Mouse (Mus musculus): ENCODE results near the gene Mcam. TPM values are rescaled to one million over a fixed set of nuclear protein-coding genes. Genes with fewer than 3 reads are reported as not detected.

Mcam gene
- total and polyA plus RNA-seq, 2 experiments from 2014 or later: 4.4 to 14.6 TPM

DNA sequence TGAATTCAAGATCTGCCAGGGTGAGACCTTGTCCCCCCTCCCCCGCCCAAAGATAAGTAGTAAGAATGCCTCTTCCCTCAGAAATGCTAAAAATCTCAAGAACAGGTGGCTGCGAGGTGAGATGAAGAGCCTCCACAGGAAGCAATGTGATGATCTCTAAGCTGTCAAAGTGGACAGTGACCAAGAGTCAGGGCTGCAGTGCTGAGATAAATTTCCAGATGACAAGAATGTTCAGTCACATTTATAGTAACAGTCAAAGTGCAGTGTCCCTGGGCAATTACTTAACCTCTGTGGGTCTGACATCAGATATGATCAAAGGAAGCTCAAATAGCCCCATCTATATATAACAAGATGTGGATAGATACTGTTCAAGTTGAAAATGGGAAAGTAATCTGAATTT lies 43.1 kb downstream of the Mcam start:
- no peak overlapping the region for H3K4me2 ChIP-seq (ENCODE audit: low read depth, low read length, poor library complexity, severe bottlenecking)
- TF ChIP-seq CTCF (IDR thresholded peaks at IDR 0.05): no peak
- WGBS: 93% methylated on average over 2 of the region's 2 CpGs

DNA sequence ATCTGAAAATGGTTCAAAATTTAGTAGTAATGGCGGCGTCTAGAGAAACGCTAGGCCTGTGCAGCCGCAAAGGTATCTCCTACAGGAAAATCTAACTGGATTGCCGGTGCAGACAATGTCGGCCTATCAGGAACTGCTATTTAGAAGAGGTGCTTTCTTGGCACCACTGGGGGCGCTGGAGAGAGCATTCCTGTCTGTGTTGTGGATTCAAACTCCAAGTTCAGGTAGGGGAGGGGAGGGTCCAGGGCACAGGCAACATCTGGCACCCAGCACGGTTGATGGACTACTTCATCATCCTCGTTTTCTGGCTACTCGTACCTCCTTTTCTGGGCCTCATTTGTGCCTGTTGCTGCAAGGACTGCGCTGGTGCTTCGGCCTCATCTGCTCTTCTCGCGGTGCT lies 44.1 kb downstream of the Mcam start:
- H3K9me3 ChIP-seq (ENCODE audit: low read length): no peaks in the 10 kb centered on the region
- WGBS: 89% methylated on average over 14 of the region's 14 CpGs
- ATAC-seq (ENCODE audit: low FRiP score) (no peak), DNase-seq (ENCODE audit: low spot score) (peak; percentile 18)
- no peak overlapping the region for H3K27ac ChIP-seq (ENCODE audit: low read depth, low read length)
- H3K4me2 ChIP-seq (ENCODE audit: low read depth, low read length, poor library complexity, severe bottlenecking): no peak overlapping the region
- TF ChIP-seq CTCF (IDR thresholded peaks at IDR 0.05): peak; percentile 43
- H3K9ac ChIP-seq (replicated peaks; ENCODE audit: low read length, poor library complexity, severe bottlenecking): no peak overlapping the region
- H3K4me1 ChIP-seq (ENCODE audit: insufficient read depth, low read length): no peaks in the 10 kb centered on the region
- no peaks in the 10 kb centered on the region for H3K27me3 ChIP-seq (ENCODE audit: insufficient read depth, low read length)
- no peaks in the 10 kb centered on the region for H3K36me3 ChIP-seq (ENCODE audit: insufficient read depth, low read length)
- H3K4me3 ChIP-seq (ENCODE audit: low read depth, low read length): no peak overlapping the region

More for the DNA sequence above, 43.1 kb downstream of the Mcam start:
- H3K9me3 ChIP-seq (ENCODE audit: low read length): no peaks in the 10 kb centered on the region
- H3K27me3 ChIP-seq (ENCODE audit: insufficient read depth, low read length): no peaks in the 10 kb centered on the region
- H3K4me1 ChIP-seq (ENCODE audit: insufficient read depth, low read length): no peaks in the 10 kb centered on the region
- DNase-seq (ENCODE audit: low spot score): no peak
- H3K36me3 ChIP-seq (ENCODE audit: insufficient read depth, low read length): peaks cover 2% of the 10 kb centered on the region; the same call in 1 of the 2 replicates
- no peak for ATAC-seq (ENCODE audit: low FRiP score)
- H3K27ac ChIP-seq (ENCODE audit: low read depth, low read length): no peak overlapping the region
- no peak overlapping the region for H3K9ac ChIP-seq (replicated peaks; ENCODE audit: low read length, poor library complexity, severe bottlenecking)
- H3K4me3 ChIP-seq (ENCODE audit: low read depth, low read length): no peak overlapping the region

DNA sequence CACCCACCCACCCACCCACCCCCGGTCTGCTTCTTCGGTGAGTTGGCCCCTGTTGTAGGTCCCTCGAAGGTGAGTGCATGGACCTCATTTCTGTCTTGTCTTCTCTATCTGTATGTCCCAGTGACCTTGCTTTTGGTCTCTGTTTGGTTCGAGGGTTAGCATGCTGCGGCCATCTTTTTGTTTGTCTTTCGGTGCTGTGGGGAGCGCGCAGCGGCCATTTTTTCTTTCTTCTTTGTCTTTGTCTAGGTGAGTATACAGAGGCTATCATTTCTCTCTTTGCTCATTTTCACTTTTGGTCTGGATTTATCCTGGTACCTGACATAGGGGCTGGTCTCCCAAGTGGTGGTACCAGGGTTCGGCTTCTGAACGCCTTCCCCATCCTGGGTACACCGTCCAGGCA lies 44.5 kb downstream of the Mcam start:
- WGBS: 95% methylated on average over 12 of the region's 12 CpGs
- Histone ChIP-seq H3K4me1 (ENCODE audit: insufficient read depth, low read length) (no peaks in the 10 kb centered on the region), H3K4me2 (ENCODE audit: low read depth, low read length, poor library complexity, severe bottlenecking) (no peak overlapping the region), H3K4me3 (ENCODE audit: low read depth, low read length) (no peak overlapping the region), H3K36me3 (ENCODE audit: insufficient read depth, low read length) (no peaks in the 10 kb centered on the region), H3K27me3 (ENCODE audit: insufficient read depth, low read length) (no peaks in the 10 kb centered on the region), H3K9ac (replicated peaks; ENCODE audit: low read length, poor library complexity, severe bottlenecking) (no peak overlapping the region), H3K27ac (ENCODE audit: low read depth, low read length) (no peak overlapping the region), H3K9me3 (ENCODE audit: low read length) (no peaks in the 10 kb centered on the region)
- ATAC-seq (ENCODE audit: low FRiP score): no peak
- DNase-seq (ENCODE audit: low spot score): no peak
- TF ChIP-seq CTCF (IDR thresholded peaks at IDR 0.05): no peak

- WGBS: 86% methylated on average over 5 of the region's 5 CpGs
Observed at GRCm38 (mm10) chr9:44181537-44181936, 47.3 kb downstream of the Mcam start.

DNA sequence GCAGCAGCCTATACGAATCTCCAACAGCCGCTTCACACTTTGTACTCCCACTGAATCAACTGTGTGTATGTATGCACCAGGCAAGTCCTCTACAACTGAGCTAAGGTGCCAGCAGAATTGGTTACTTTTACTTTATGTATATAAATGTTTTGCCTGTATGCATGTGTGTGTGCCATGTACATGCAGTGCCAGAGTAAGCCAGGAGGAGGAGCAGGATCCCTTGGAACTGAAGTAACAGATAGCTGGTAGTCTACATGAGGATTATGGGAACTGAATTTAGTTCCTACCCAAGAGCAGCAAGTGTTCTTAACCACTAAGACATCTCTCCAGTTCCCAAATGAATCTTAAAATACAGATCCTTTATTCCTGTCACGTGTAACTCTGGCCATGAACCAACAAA lies 48.0 kb downstream of the Mcam start:
- Histone ChIP-seq H3K36me3 (ENCODE audit: insufficient read depth, low read length) (no peaks in the 10 kb centered on the region), H3K27ac (ENCODE audit: low read depth, low read length) (no peak overlapping the region), H3K9ac (replicated peaks; ENCODE audit: low read length, poor library complexity, severe bottlenecking) (no peak overlapping the region), H3K27me3 (ENCODE audit: insufficient read depth, low read length) (no peaks in the 10 kb centered on the region), H3K9me3 (ENCODE audit: low read length) (no peaks in the 10 kb centered on the region), H3K4me2 (ENCODE audit: low read depth, low read length, poor library complexity, severe bottlenecking) (no peak overlapping the region), H3K4me3 (ENCODE audit: low read depth, low read length) (no peak overlapping the region), H3K4me1 (ENCODE audit: insufficient read depth, low read length) (no peaks in the 10 kb centered on the region)
- DNase-seq (ENCODE audit: low spot score) (peak; percentile 5), ATAC-seq (ENCODE audit: low FRiP score) (no peak)
- 94% methylated on average over 3 of the region's 3 CpGs for WGBS
- peak; percentile 66 for TF ChIP-seq CTCF (IDR thresholded peaks at IDR 0.05)

More at GRCm38 (mm10) chr9:44181537-44181936, 47.3 kb downstream of the Mcam start:
- DNase-seq (ENCODE audit: low spot score) (no peak), ATAC-seq (ENCODE audit: low FRiP score) (no peak)
- Histone ChIP-seq H3K4me2 (ENCODE audit: low read depth, low read length, poor library complexity, severe bottlenecking) (no peak overlapping the region), H3K4me1 (ENCODE audit: insufficient read depth, low read length) (no peaks in the 10 kb centered on the region), H3K27me3 (ENCODE audit: insufficient read depth, low read length) (no peaks in the 10 kb centered on the region), H3K4me3 (ENCODE audit: low read depth, low read length) (no peak overlapping the region), H3K36me3 (ENCODE audit: insufficient read depth, low read length) (no peaks in the 10 kb centered on the region), H3K9me3 (ENCODE audit: low read length) (no peaks in the 10 kb centered on the region), H3K9ac (replicated peaks; ENCODE audit: low read length, poor library complexity, severe bottlenecking) (no peak overlapping the region), H3K27ac (ENCODE audit: low read depth, low read length) (no peak overlapping the region)
- TF ChIP-seq CTCF (IDR thresholded peaks at IDR 0.05): no peak

DNA sequence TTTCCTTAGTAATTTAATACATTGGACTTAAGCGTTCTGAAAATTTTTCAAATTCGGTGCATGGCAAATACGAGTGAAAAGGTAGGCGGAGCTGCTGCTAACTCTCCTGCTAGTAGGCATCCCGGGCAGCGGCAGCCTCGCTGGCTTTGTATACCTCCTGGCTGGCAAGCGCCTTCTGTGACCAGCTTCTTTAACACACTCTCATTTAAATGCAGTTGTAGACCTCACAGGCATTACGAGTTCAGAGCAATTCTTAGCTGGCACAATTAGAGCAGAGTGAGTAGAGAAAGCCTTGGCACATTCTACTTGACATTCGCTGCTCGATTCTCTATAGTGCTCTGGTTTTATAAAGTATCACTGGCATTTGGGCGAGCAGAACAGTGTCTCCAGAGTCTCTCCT lies 54.0 kb downstream of the Mcam start:
- H3K9me3 ChIP-seq (ENCODE audit: low read length): no peaks in the 10 kb centered on the region
- H3K4me2 ChIP-seq (ENCODE audit: low read depth, low read length, poor library complexity, severe bottlenecking): 0 out of 2 replicates have a peak overlapping the region, but pooled peaks have one; percentile 4
- no peaks in the 10 kb centered on the region for H3K4me1 ChIP-seq (ENCODE audit: insufficient read depth, low read length)
- ATAC-seq (ENCODE audit: low FRiP score): no peak
- no peak overlapping the region for H3K9ac ChIP-seq (replicated peaks; ENCODE audit: low read length, poor library complexity, severe bottlenecking)
- no peaks in the 10 kb centered on the region for H3K27me3 ChIP-seq (ENCODE audit: insufficient read depth, low read length)
- no peak overlapping the region for H3K4me3 ChIP-seq (ENCODE audit: low read depth, low read length)
- DNase-seq (ENCODE audit: low spot score): peak; percentile 63
- no peak for TF ChIP-seq CTCF (IDR thresholded peaks at IDR 0.05)
- H3K27ac ChIP-seq (ENCODE audit: low read depth, low read length): peak overlapping the region; percentile 38; the same call in 1 of the 2 replicates
- WGBS: 47% methylated on average over 12 of the region's 12 CpGs
- H3K36me3 ChIP-seq (ENCODE audit: insufficient read depth, low read length): no peaks in the 10 kb centered on the region

All from midbrain, postnatal 0 days (tissue).